Mouse (Mus musculus) stomach, embryonic 14.5 days (tissue): ENCODE results near the gene Fam84b. TPM values are rescaled to one million over a fixed set of nuclear protein-coding genes. Genes with fewer than 3 reads are reported as not detected.
"Not testable (repeated sequence)": the region's sequence is repeated elsewhere in the genome, so short reads cannot be mapped to it uniquely, and the experiment has no call there.

ENCODE experiments used
- ATAC-seq: fragments of 200-750 bp; cut with Nextera tagmentation; 2 replicates; pipeline ENCODE4 v1.8.0; 2017; ENCODE audit warnings: low read depth, moderate TSS enrichment; ENCODE audit not compliant: insufficient number of reproducible peaks, insufficient read depth, low FRiP score
- H3K27ac ChIP-seq: fragments of 300-500 bp; sonication (generic); 2 replicates; pipeline ENCODE4 v1.5.1; 2014; ENCODE audit warnings: mild to moderate bottlenecking, low read length, moderate library complexity, mixed read lengths
- H3K27me3 ChIP-seq: fragments of 300-500 bp; sonication (generic); 2 replicates; pipeline ENCODE4 v1.6.1; 2014; ENCODE audit warnings: low read length, control low read depth, mixed read lengths; ENCODE audit not compliant: control insufficient read depth, insufficient read depth
- H3K36me3 ChIP-seq: fragments of 300-500 bp; sonication (generic); 2 replicates; pipeline ENCODE4 v1.6.1; 2014; ENCODE audit warnings: mild to moderate bottlenecking, control low read depth, low read length, moderate library complexity, mixed read lengths; ENCODE audit not compliant: control insufficient read depth, insufficient read depth
- H3K4me1 ChIP-seq: fragments of 300-500 bp; sonication (generic); 2 replicates; pipeline ENCODE4 v1.6.1; 2014; ENCODE audit warnings: low read length, control low read depth, mixed read lengths; ENCODE audit not compliant: control insufficient read depth, insufficient read depth
- H3K4me2 ChIP-seq: fragments of 300-500 bp; sonication (generic); replicated peaks from 2 replicates; pipeline ENCODE4 v1.6.1; 2014; ENCODE audit warnings: low read depth, low read length, control low read depth
- H3K4me3 ChIP-seq: fragments of 300-500 bp; sonication (generic); 2 replicates; pipeline ENCODE4 v1.5.1; 2014; ENCODE audit warnings: low read depth, low read length, control low read depth
- H3K9ac ChIP-seq: fragments of 300-500 bp; sonication (generic); replicated peaks from 2 replicates; pipeline ENCODE4 v1.6.1; 2014; ENCODE audit warnings: low read depth, mild to moderate bottlenecking, control low read depth, low read length, moderate library complexity, mixed read lengths
- H3K9me3 ChIP-seq: fragments of 300-500 bp; sonication (generic); 2 replicates; pipeline ENCODE4 v1.6.1; 2016; ENCODE audit warnings: low read depth, low read length, control low read depth; ENCODE audit not compliant: control insufficient read depth
- WGBS: fragments of 180-500 bp; shearing (Covaris S2); extraction: QIAGEN DNeasy Blood & Tissue Kit; methylation state at CpG from one replicate; pipeline ENCODE4 v1.1.7; 2014; 5-methylcytosine and 5-hydroxymethylcytosine counted together
- polyA plus RNA-seq: library from polyadenylated mRNA; unstranded; fragments of >200 nt; fragmentation: Nextera tagmentation; extraction: Ambion mirVana; gene quantifications from 2 replicates; pipeline ENCODE4 v1.2.1, GENCODE M21; 2014

Gene Fam84b
- polyA plus RNA-seq, 1 experiment from 2014 or later = 17.0 TPM

DNA sequence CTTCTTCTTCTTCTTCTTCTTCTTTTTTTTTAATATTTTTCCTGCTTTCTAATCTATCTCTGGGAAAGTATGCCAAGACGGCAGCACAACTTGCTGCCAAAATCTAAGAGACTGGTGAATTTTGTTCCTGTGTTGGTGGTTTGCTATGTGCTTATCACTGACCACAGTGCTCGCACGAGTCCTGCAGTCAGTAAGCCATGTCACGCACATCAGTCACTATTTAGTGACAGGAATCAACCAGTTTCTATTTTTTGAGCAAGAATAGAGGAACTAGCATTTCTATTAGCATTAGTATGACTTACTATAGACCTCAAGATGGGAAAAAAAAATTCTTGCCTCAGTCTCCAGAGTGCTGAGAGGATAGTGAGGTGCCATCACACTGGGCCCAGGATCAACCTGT lies 573 bp upstream of the Fam84b start:
- Histone ChIP-seq H3K4me3 (no peak overlapping the region), H3K27me3 (no peaks in the 10 kb centered on the region), H3K4me2 (no peak overlapping the region), H3K9me3 (no peaks in the 10 kb centered on the region), H3K4me1 (peaks cover 9% of the 10 kb centered on the region; the same call in 1 of the 2 replicates), H3K27ac (no peak overlapping the region), H3K9ac (no peak overlapping the region), H3K36me3 (no peaks in the 10 kb centered on the region)
- no peak for ATAC-seq
- WGBS = 83% methylated on average over 4 of the region's 4 CpGs

DNA sequence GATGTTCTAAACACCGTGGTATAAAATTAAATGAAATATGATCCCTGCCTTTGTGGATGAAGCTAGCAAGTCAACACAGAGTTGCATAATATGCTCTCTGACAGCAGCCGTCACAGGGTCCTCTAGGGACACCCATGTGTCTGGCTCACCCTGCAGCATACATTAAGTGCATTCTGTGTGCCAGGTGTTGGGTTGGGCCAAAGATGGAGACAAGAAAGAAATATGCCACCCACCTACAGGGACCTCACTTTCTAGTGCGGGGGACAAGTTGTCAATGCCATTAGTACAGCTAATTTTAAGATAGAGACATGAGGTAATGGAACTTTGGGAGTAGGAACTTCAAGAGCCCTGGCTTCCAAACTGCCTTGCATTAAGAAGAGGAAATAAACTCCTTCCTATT lies 4.9 kb downstream of the Fam84b start:
- 55% methylated on average over 3 of the region's 3 CpGs for WGBS
- no peak for ATAC-seq
- Histone ChIP-seq H3K27ac (no peak overlapping the region), H3K4me1 (peaks cover 9% of the 10 kb centered on the region; the same call in 1 of the 2 replicates), H3K4me3 (no peak overlapping the region), H3K4me2 (no peak overlapping the region), H3K9me3 (no peaks in the 10 kb centered on the region), H3K36me3 (no peaks in the 10 kb centered on the region), H3K9ac (no peak overlapping the region), H3K27me3 (no peaks in the 10 kb centered on the region)

DNA sequence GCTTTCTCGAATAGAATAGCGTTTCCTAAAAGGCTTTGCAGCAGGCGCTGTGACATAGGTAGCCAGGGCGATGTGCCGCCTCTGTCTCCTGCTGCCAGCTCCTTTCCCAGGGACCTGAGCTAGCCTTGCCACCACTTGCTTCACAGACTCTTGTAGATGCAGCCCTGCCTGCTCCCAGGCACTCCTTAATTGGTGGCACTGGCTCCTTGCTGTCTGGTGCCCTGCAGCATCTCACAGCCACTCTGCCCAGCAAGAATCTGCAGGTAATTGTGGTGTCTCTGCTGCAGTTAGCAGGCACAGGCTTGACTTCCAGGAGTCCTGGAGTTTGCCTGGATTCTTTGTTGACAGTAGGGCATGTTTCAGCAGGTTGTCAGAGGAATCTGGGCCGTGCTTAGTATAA lies 7.3 kb downstream of the Fam84b start:
- no peak for ATAC-seq
- WGBS = 43% methylated on average over 6 of the region's 6 CpGs
- H3K9me3 ChIP-seq = no peaks in the 10 kb centered on the region
- no peaks in the 10 kb centered on the region for H3K27me3 ChIP-seq
- no peaks in the 10 kb centered on the region for H3K36me3 ChIP-seq
- H3K4me3 ChIP-seq = no peak overlapping the region
- H3K4me1 ChIP-seq = 0 out of 2 replicates have a peak, but pooled peaks cover 3% of the 10 kb centered on the region
- H3K27ac ChIP-seq = no peak overlapping the region
- no peak overlapping the region for H3K4me2 ChIP-seq
- no peak overlapping the region for H3K9ac ChIP-seq

DNA sequence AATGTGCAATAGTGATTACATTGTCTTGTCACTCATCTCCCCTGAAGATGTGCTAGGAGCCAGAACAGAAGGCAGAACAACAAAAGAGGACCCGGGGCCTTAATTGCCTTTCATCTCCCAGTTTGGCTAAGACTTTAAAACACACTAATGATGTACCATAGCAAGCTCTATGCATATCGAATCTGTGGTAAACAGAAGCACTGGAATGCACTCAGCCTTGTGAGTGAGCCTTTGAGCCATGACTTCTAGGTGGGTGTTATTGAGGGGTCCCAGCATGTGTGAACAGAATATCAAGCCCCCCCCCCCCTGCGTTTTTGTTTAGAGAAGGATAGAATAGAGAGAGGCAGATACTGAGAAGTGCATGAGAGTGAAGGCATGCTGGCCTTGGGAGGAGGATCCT lies 7.7 kb downstream of the Fam84b start:
- Histone ChIP-seq H3K9ac (no peak overlapping the region), H3K4me3 (no peak overlapping the region), H3K36me3 (no peaks in the 10 kb centered on the region), H3K4me1 (0 out of 2 replicates have a peak, but pooled peaks cover 3% of the 10 kb centered on the region), H3K27ac (no peak overlapping the region), H3K4me2 (no peak overlapping the region), H3K9me3 (no peaks in the 10 kb centered on the region), H3K27me3 (no peaks in the 10 kb centered on the region)
- no peak for ATAC-seq
- 14% methylated on average over 3 of the region's 3 CpGs for WGBS

DNA sequence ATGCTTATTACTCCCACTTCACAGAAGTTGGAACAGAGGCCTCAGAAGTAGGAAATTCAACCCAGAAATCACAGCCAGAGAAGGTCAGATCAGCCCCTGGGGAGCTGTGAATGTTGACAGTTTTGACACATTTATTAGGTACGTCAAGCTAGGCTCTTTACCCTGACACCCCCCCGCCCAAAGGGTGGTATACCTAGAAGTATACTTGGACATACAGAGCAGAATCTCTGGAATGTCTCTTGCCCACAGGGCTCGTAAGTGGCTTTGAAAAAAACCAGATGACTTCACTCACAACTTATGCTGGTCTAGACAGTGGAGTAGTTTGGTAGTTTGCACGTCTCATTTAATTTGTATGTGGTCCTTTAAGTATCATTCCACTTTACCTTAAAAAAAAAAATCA lies 11.8 kb downstream of the Fam84b start:
- no peak for ATAC-seq
- H3K36me3 ChIP-seq = no peaks in the 10 kb centered on the region
- no peaks in the 10 kb centered on the region for H3K9me3 ChIP-seq
- H3K27ac ChIP-seq = no peak overlapping the region
- 40% methylated on average over 4 of the region's 4 CpGs for WGBS
- no peaks in the 10 kb centered on the region for H3K4me1 ChIP-seq
- H3K4me3 ChIP-seq = no peak overlapping the region
- no peak overlapping the region for H3K4me2 ChIP-seq
- H3K9ac ChIP-seq = no peak overlapping the region
- no peaks in the 10 kb centered on the region for H3K27me3 ChIP-seq

DNA sequence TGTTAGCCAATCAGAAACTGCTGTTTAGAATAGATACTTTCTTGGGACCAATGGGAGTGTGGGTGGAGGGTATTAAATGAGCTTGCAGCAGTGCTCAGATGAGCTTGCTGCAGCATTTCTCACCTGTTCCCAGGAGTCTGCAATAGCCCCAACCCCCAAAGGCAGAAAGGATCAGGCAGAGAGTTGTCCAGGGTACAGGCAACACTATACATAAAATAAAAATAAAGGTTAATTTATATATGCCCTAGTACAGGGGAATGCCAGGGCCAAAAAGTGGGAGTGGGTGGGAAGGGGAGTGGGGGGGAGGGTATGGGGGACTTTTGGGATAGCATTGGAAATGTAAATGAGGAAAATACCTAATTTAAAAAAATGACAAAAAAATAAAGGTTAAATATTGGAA lies 12.3 kb downstream of the Fam84b start:
- not testable (repeated sequence) for H3K36me3 ChIP-seq, H3K9me3 ChIP-seq, H3K4me1 ChIP-seq, H3K4me3 ChIP-seq, H3K27me3 ChIP-seq, ATAC-seq, H3K9ac ChIP-seq, H3K4me2 ChIP-seq, H3K27ac ChIP-seq

DNA sequence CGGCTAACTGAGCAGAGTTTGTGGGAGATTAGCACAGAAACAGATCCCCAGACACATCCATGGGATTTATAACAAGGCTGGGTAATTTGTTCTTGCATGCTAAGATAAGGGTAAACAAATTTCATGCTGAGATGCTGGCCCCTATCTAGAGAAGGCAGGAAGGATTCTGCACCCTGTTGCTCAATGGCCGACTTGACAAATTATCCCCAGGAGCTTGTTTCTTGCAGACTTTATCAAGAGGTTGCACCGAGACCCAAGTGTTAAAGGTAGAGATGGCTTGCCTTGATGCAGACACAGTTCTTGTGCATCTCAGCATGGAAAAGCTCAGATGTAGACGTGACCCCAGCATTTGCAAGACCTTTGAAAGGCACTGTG lies 13.3 kb downstream of the Fam84b start:
- no peaks in the 10 kb centered on the region for H3K4me1 ChIP-seq
- 50% methylated on average over 4 of the region's 4 CpGs for WGBS
- no peak overlapping the region for H3K27ac ChIP-seq
- no peak overlapping the region for H3K9ac ChIP-seq
- no peak overlapping the region for H3K4me3 ChIP-seq
- ATAC-seq = no peak
- no peaks in the 10 kb centered on the region for H3K9me3 ChIP-seq
- no peak overlapping the region for H3K4me2 ChIP-seq
- H3K27me3 ChIP-seq = no peaks in the 10 kb centered on the region
- no peaks in the 10 kb centered on the region for H3K36me3 ChIP-seq

DNA sequence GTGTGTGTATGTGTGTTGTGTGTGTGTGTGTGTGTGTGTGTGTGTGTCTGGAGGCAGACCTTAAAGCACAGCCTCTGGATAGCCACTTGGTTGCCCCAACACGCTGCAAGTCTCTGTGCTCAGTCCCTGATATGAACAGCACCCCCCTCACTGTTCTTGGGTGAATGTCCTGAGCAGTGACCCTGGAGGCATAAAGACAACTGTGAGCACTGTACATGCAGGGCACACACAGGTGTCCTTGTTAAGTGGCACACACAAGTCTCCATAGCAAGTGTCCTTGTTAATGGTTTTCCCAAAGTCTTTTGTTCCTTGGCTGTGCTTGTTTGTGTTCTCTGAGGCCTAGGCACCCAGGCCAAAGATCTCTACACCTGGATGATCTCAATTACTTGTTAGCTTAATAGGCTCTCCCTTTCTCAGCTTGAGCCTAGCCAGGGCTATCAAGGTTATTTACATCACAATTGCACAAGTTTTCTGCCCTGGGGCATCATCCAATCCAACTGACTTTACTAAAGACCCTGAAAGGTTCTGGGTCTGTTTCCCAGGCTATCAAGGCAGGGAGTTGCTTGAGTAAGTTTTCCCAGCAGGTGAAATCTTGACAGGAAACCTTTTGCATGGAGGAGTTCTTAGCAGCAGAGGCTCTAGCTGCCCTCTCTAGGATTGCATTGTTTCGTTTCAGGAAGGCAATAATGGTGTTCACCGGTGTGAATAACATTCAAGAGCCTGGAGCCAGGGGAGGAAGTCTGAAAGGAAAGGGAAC lies 13.9 kb downstream of the Fam84b start:
- Histone ChIP-seq H3K4me2 (no peak overlapping the region), H3K27ac (no peak overlapping the region), H3K4me3 (no peak overlapping the region), H3K9ac (no peak overlapping the region), H3K9me3 (no peaks in the 10 kb centered on the region), H3K36me3 (no peaks in the 10 kb centered on the region), H3K4me1 (no peaks in the 10 kb centered on the region), H3K27me3 (no peaks in the 10 kb centered on the region)
- whole genome bisulfite sequencing = 41% methylated on average over 3 of the region's 3 CpGs
- ATAC-seq = no peak

DNA sequence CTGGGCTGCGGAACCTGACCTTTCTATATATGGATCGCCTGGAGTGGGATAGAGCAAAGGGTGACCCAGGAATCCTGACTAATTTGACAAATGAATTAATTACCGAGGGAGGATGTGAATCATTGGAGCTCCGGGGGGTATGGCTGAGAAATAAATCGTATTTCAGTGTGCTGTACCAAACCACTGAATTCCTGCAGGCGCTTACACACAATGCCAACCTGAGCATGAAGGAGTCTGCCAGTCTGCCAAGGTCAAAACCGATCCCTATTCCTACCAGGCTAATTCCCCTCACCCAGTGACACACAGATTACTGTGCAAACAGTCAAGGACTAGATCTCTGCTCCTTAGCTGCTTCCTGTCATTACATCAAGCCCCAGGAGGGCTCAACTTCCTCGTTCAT lies 15.4 kb downstream of the Fam84b start:
- H3K36me3 ChIP-seq = no peaks in the 10 kb centered on the region
- 62% methylated on average over 8 of the region's 8 CpGs for WGBS
- H3K4me2 ChIP-seq = no peak overlapping the region
- H3K9me3 ChIP-seq = no peaks in the 10 kb centered on the region
- H3K27me3 ChIP-seq = no peaks in the 10 kb centered on the region
- no peak overlapping the region for H3K4me3 ChIP-seq
- no peak overlapping the region for H3K27ac ChIP-seq
- ATAC-seq = no peak
- H3K4me1 ChIP-seq = 0 out of 2 replicates have a peak, but pooled peaks cover 5% of the 10 kb centered on the region
- no peak overlapping the region for H3K9ac ChIP-seq
